Mouse (Mus musculus) mouse embryonic stem cell (cell line): ENCODE measurements around the gene Pibf1.

Experiments
- in situ Hi-C, 2 experiments: fragments of 300-500 bp; cut with MboI; formaldehyde crosslinking; loops; 1 replicate in 1 of 2; 3 replicates in 1 of 2; pipeline ENCODE4 v1.14.3; 2019 to 2020; ENCODE audit warnings: low sequenced_read_pairs in 2 of 2, low pct_unique_long_range_greater_than_20kb in 1 of 2, mixed read lengths in 1 of 2; ENCODE audit not compliant: unreplicated experiment in 1 of 2

Pibf1 gene

DNA sequence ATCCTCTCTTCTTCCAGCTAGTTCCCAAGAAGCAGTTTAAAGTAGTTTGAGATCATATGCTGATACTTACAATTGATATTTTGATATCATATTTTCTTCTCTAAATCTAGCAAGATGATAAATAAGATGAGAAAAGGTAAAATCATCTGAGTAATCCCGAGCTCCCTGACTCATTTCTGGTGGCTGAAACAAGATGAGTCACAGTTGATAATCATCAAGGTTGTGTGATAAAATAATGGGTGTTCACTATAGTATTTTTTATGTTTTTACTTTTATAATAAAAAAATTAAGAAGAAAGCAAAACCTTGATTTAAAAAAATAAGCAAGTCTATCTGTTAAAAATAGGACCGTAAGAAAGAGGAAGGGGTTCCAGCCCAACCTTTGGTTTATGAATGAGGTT is 34.8 kb downstream of the Pibf1 start:
- in situ Hi-C loops, result loop anchor here in 1 of 2 experiments (25.0 kb wide), 1 partner anchor 753 kb away; no protein-coding TSS in a partner anchor

DNA sequence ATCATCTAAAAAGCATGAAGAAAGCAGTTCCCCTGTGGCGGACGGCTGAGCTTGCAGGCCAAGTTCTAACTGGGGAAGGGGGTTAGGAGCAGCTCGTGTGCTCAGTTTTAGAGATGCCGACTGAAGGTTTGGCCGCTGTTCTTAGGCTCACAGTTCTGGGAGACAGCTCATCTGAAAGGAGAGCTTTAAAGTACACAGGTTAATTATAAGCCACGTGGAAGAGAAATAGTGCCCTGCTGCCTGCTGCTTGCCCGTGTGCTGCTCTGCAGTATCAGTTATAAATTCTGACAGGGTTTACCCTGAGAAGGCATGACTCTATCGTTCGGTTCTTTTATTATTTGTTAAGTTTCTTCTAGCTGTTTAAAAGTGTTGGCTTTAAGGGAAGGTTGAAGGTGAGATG is 36.5 kb downstream of the Pibf1 start:
- in situ Hi-C loops, result loop anchor here in 1 of 2 experiments (25.0 kb wide), 1 partner anchor 752 kb away; no protein-coding TSS in a partner anchor

GRCm38 (mm10) chr14:99136297-99136696 is 37.1 kb downstream of the Pibf1 start:
- in situ Hi-C loops, result loop anchor here in 1 of 2 experiments (25.0 kb wide), 1 partner anchor 751 kb away; no protein-coding TSS in a partner anchor

DNA sequence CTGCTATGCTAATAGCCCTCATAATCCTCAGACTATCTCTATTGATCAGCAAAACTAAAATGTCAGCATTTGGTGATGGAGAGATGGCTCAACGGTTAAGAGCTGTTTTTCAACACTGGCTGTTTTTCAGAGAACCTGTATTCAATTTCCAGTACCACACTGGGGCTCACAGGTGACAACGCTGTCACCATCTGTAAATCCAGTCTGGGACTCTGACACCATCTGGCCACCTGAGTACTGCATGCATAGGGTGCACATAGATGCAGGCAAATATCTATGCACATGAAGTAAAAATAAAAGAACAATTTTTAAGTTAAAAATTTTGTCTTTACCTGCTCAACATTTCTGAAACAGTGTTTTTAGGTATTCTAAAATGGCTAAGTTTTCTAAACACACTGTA is 40.8 kb downstream of the Pibf1 start:
- in situ Hi-C loops, result loop anchor here (10.0 to 25.0 kb wide), 3 partner anchors 485 to 755 kb away; no protein-coding TSS in a partner anchor

- in situ Hi-C loops, result loop anchor here (10.0 to 25.0 kb wide), 3 partner anchors 483 to 753 kb away; no protein-coding TSS in a partner anchor
Measured at GRCm38 (mm10) chr14:99141786-99142633, 42.8 kb downstream of the Pibf1 start.

DNA sequence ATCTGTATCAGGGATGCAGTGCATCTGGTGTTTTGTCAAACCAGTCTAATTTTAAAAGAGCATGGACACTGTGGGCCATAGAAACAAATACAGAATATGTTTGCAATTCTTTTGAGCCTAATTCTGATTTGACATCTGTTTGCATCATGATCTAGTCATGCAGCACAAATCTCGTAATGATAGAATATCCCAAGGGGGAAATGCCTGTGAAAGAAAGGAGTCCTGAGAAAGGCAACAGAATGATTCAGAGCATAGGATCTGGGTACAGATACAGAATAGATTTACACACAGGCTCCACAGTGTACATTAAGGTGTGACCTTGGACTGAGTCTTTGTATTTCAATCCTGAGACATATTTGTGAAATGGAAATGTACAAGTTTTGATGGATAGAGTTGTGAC is 47.6 kb downstream of the Pibf1 start:
- in situ Hi-C loops, result loop anchor here (10.0 to 25.0 kb wide), 3 partner anchors 478 to 748 kb away; no protein-coding TSS in a partner anchor

DNA sequence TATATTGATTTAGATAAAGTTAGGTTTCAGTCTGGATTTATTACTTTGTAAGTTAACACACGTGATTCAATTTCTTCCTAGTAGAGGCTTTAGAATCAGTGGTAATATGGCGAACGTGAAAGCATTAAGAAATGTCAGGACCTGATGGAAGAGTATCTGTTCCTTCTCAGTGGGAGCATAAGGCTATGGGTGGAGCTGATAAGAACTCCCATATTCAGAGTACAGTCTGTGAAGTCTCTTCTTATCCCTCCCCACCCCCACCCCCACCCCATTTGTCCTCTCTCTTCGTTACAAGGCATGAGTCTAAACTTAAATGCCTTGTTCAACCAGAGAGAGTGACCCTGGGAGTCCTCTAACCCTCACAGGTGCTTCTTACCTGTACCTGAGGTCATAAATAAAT is 53.5 kb downstream of the Pibf1 start:
- in situ Hi-C loops, result no loop called here

- in situ Hi-C loops, result no loop called here
Measured at GRCm38 (mm10) chr14:99159940-99160339, 60.7 kb downstream of the Pibf1 start.

- in situ Hi-C loops, result no loop called here
Measured at GRCm38 (mm10) chr14:99163051-99163450, 63.8 kb downstream of the Pibf1 start.

DNA sequence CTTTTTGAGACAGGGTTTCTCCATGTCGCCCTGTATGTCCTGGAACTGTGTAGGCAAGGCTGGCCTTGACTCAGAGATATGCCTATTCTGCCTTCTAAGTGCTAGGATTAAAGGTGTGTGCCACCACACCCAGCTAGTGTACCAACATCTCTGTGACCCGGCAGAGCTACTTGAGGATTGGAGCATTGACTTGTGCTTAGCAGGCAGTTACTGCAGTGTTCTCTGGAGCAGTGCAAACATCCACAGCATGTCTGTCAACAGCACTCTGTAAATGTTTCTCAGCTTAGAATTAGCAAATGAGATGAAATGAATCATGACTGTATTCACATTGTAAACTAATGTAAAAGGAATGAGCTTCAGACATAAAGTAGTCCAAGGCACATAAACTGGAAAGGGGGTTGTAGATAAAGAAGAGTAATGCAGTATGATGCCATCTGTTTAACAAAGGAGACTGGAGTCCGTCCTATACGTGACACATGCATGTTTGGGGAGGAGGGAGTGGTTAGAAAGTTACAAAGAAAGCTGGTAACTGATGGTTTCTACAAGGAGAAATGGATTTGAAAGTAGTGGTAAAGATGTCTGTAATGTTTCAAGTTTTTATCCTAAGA is 75.0 kb downstream of the Pibf1 start:
- in situ Hi-C loops, result no loop called here

- in situ Hi-C loops, result no loop called here
Measured at GRCm38 (mm10) chr14:99176559-99176958, 77.3 kb downstream of the Pibf1 start.

DNA sequence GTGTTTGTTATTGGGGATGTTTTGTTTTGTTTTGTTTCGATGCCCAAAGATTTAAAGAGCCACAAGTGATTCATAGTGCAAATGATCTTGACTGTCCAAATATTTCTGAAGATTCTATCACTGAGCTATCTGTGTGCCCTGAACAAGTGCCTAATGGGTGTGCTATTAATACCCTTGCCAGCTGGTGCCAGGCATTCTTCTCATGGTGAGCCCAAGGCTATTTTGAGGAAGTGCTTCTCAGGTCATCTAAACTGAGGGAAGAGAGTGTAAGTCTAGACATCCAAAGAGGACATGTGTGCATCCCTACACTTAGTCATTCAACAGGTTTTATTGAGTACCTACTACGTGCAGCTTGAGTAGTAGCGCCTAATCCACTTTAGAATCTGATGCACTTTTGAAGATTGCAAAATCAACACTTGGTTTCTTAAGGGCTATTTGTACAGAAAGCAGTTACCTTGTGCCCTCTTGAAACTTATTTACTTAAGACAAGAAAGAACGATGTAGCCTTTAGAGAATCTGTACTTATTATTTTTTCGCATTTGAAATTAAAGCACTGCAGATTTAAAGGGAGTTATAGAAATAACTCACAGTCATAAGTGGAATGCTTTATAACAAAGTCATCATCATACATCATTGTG is 91.0 kb downstream of the Pibf1 start:
- in situ Hi-C loops, result no loop called here

DNA sequence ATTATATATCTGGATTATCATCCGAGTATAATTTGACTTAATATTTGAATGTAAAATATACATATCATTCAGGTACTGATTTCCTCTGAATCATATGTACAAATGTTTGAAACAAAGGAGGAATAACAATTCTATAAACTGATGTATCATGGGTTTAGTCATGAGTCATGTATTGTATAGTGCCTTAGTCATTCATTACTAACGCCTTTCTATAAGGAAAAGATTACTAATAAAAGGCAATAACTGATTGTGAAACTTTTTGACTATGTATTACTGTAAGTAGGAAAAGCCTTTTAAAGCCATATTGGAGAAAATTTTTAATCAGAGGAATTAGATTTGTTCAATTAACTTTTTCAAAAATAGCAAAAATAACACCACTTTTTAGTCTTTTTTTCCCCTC is 106.6 kb downstream of the Pibf1 start:
- in situ Hi-C loops, result no loop called here

- in situ Hi-C loops, result no loop called here
Measured at GRCm38 (mm10) chr14:99206591-99206990, 107.4 kb downstream of the Pibf1 start.

GRCm38 (mm10) chr14:99210431-99210830 is 111.2 kb downstream of the Pibf1 start:
- in situ Hi-C loops, result no loop called here

DNA sequence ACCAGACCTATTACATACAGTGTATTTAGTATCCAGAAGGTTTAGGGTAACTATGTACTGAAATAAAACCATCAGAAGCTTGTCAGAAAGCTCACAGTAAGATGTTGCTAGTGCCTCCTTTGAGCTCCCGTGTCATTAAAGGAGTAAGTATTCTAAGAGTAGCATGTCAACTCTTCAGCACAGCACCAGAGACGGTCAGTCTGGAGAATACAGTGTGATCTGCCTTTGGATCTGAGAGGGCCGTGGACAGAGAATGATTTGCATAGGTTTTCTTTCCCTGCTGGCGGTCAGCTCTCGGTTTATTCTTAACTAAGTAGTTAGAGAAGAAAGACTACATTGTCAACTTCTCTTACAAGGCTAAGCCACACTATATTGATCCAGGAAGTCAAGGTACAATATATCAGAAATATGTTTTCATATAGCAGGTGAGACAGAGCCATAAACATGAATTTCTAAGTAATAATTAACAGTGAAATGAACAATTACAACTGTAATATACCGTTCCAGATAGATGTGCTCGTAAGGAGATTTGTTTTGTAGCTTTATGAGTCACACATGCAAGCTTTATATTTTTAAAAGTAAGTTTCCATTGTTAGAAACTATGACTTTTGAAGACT is 119.3 kb downstream of the Pibf1 start:
- in situ Hi-C loops, result no loop called here

GRCm38 (mm10) chr14:99219757-99220171 is 120.5 kb downstream of the Pibf1 start:
- in situ Hi-C loops, result no loop called here

- in situ Hi-C loops, result no loop called here
Measured at GRCm38 (mm10) chr14:99225929-99226328, 126.7 kb downstream of the Pibf1 start.
